Mouse (Mus musculus) hindbrain, postnatal 0 days (tissue): Measurements from ENCODE around the gene Tmem242. TPM values are rescaled to one million over a fixed set of nuclear protein-coding genes. Genes with fewer than 3 reads are reported as not detected.

Experiments used
- ATAC-seq: fragments of 200-750 bp; cut with Nextera tagmentation; 2 replicates; pipeline ENCODE4 v1.8.0; 2017; ENCODE audit warnings: mild to moderate bottlenecking, moderate TSS enrichment, moderate library complexity
- DNase-seq: peaks from one replicate; pipeline ENCODE4 v3.0.0-alpha.2; 2015; ENCODE audit warnings: low spot score
- H3K27ac ChIP-seq: fragments of 300-500 bp; sonication (generic); 2 replicates; pipeline ENCODE4 v1.5.1; 2014; ENCODE audit warnings: mild to moderate bottlenecking
- H3K27me3 ChIP-seq: fragments of 300-500 bp; sonication (generic); 2 replicates; pipeline ENCODE4 v1.6.1; 2014; ENCODE audit warnings: low read length, mixed read lengths; ENCODE audit not compliant: insufficient read depth
- H3K36me3 ChIP-seq: fragments of 300-500 bp; sonication (generic); 2 replicates; pipeline ENCODE4 v1.6.1; 2014; ENCODE audit warnings: low read length, mixed read lengths; ENCODE audit not compliant: insufficient read depth
- H3K4me1 ChIP-seq: fragments of 300-500 bp; sonication (generic); 2 replicates; pipeline ENCODE4 v1.6.1; 2014; ENCODE audit warnings: antibody characterized with exemption, low read length, mixed read lengths; ENCODE audit not compliant: insufficient read depth
- H3K4me2 ChIP-seq: fragments of 300-500 bp; sonication (generic); 2 replicates; pipeline ENCODE4 v1.6.1; 2014; ENCODE audit warnings: low read depth, mild to moderate bottlenecking, low read length, moderate library complexity, mixed read lengths
- H3K4me3 ChIP-seq: fragments of 300-500 bp; sonication (generic); 2 replicates; pipeline ENCODE4 v1.5.1; 2014; ENCODE audit warnings: low read length
- H3K9ac ChIP-seq: fragments of 300-500 bp; sonication (generic); replicated peaks from 2 replicates; pipeline ENCODE4 v1.6.1; 2014; ENCODE audit warnings: mild to moderate bottlenecking, low read length, moderate library complexity, mixed read lengths
- H3K9me3 ChIP-seq: fragments of 300-500 bp; sonication (generic); 2 replicates; pipeline ENCODE4 v1.6.1; 2016; ENCODE audit warnings: low read length, mixed read lengths
- CTCF ChIP-seq: IDR thresholded peaks from 2 replicates; pipeline ENCODE4 v1.5.1; 2016; ENCODE audit warnings: antibody characterized with exemption, control low read depth, low read depth
- WGBS: fragments of 180-500 bp; shearing (Covaris S2); extraction: QIAGEN DNeasy Blood & Tissue Kit; methylation state at CpG from one replicate; pipeline ENCODE4 v1.1.7; 2014; 5-methylcytosine and 5-hydroxymethylcytosine counted together
- polyA plus RNA-seq: library from polyadenylated mRNA; unstranded; fragments of >200 nt; fragmentation: Nextera tagmentation; extraction: Ambion mirVana; gene quantifications from 2 replicates; pipeline ENCODE4 v1.2.1, GENCODE M21; 2015
- total RNA-seq: library from RNA; depleted of rRNA; stranded (reverse); fragments of >200 nt; gene quantifications from 2 replicates; pipeline ENCODE4 v1.2.3, GENCODE M21; 2014

Gene Tmem242
- total and polyA plus RNA-seq, 2 experiments from 2014 or later = 57.0 to 134 TPM

GRCm38 (mm10) chr17:5439831-5440158, 264 bp downstream of the Tmem242 start:
- no peaks in the 10 kb centered on the region for H3K9me3 ChIP-seq

GRCm38 (mm10) chr17:5429772-5430133, 10.3 kb downstream of the Tmem242 start:
- peaks cover 20% of the 10 kb centered on the region for H3K36me3 ChIP-seq
- no peak for TF ChIP-seq CTCF

More at GRCm38 (mm10) chr17:5439831-5440158, 264 bp downstream of the Tmem242 start:
- Histone ChIP-seq H3K4me1 (no peaks in the 10 kb centered on the region), H3K36me3 (no peaks in the 10 kb centered on the region), H3K4me3 (peak overlapping the region; percentile 56), H3K9ac (peak overlapping the region; percentile 65), H3K4me2 (peak overlapping the region; percentile 63), H3K27ac (peak overlapping the region; percentile 54; the same call in 1 of the 2 replicates), H3K27me3 (no peaks in the 10 kb centered on the region)
- TF ChIP-seq CTCF = no peak
- WGBS = under 1% methylated on average over 8 of the region's 8 CpGs
- DNase-seq = no peak
- ATAC-seq = peak; percentile 50

GRCm38 (mm10) chr17:5429090-5429771, 10.8 kb downstream of the Tmem242 start:
- Histone ChIP-seq H3K9ac (no peak overlapping the region), H3K27ac (peak overlapping the region; percentile 65; the same call in 1 of the 2 replicates), H3K9me3 (no peaks in the 10 kb centered on the region), H3K4me2 (no peak overlapping the region), H3K27me3 (no peaks in the 10 kb centered on the region), H3K36me3 (peaks cover 20% of the 10 kb centered on the region), H3K4me1 (no peaks in the 10 kb centered on the region), H3K4me3 (no peak overlapping the region)
- DNase-seq (peak; percentile 98), ATAC-seq (peak; percentile 85)
- WGBS = 58% methylated on average over 10 of the region's 10 CpGs
- TF ChIP-seq CTCF = peak; percentile 99

More at GRCm38 (mm10) chr17:5429772-5430133, 10.3 kb downstream of the Tmem242 start:
- Histone ChIP-seq H3K4me3 (no peak overlapping the region), H3K27ac (peak overlapping the region; percentile 65; the same call in 1 of the 2 replicates), H3K9me3 (no peaks in the 10 kb centered on the region), H3K4me1 (no peaks in the 10 kb centered on the region), H3K27me3 (no peaks in the 10 kb centered on the region), H3K4me2 (no peak overlapping the region), H3K9ac (no peak overlapping the region)
- no peak for DNase-seq
- WGBS = 73% methylated on average over 9 of the region's 9 CpGs
- no peak; the same call in 1 of the 2 replicates for ATAC-seq

- no peak for TF ChIP-seq CTCF
- Histone ChIP-seq H3K9me3 (no peaks in the 10 kb centered on the region), H3K36me3 (no peaks in the 10 kb centered on the region; the same call in none of the 2 replicates), H3K4me1 (no peaks in the 10 kb centered on the region), H3K4me2 (no peak overlapping the region), H3K27me3 (no peaks in the 10 kb centered on the region), H3K9ac (no peak overlapping the region), H3K4me3 (no peak overlapping the region), H3K27ac (no peak overlapping the region)
- ATAC-seq (no peak), DNase-seq (no peak)
- WGBS = 63% methylated on average over 3 of the region's 3 CpGs
Measured at GRCm38 (mm10) chr17:5425204-5425603, 14.9 kb downstream of the Tmem242 start.

GRCm38 (mm10) chr17:5424156-5424555, 15.9 kb downstream of the Tmem242 start:
- no peaks in the 10 kb centered on the region for H3K9me3 ChIP-seq
- H3K4me1 ChIP-seq = no peaks in the 10 kb centered on the region
- DNase-seq = no peak
- no peak for ATAC-seq
- H3K36me3 ChIP-seq = no peaks in the 10 kb centered on the region; the same call in none of the 2 replicates
- no peak overlapping the region for H3K27ac ChIP-seq
- TF ChIP-seq CTCF = no peak
- WGBS = 67% methylated on average over 8 of the region's 8 CpGs
- H3K4me2 ChIP-seq = no peak overlapping the region
- H3K9ac ChIP-seq = no peak overlapping the region
- no peak overlapping the region for H3K4me3 ChIP-seq
- H3K27me3 ChIP-seq = no peaks in the 10 kb centered on the region

DNA sequence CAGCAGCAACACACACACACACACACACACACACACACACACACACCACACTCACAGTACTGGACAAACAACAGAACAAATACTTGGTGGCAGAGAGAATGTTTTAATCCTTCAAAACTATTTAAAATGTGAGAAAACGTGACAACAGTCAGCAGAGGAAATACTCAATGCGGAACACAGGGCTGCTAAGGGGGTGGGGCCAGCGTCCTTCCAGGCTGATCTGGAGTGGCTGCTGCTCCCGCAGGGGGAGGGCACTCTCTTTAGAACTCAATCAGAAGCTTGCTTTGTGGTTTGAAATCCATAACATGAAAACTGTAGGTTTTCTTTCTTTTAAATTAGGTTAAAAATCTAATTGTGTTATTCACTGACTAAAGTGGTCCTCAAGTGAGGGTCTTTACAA, 18.2 kb downstream of the Tmem242 start:
- Histone ChIP-seq H3K27me3 (no peaks in the 10 kb centered on the region), H3K27ac (no peak overlapping the region), H3K4me2 (no peak overlapping the region), H3K9ac (no peak overlapping the region), H3K4me1 (no peaks in the 10 kb centered on the region), H3K4me3 (no peak overlapping the region), H3K36me3 (no peaks in the 10 kb centered on the region; the same call in 1 of the 2 replicates), H3K9me3 (no peaks in the 10 kb centered on the region)
- no peak for TF ChIP-seq CTCF
- DNase-seq (no peak), ATAC-seq (no peak)
- WGBS = 60% methylated on average over 4 of the region's 4 CpGs
